Mouse (Mus musculus) intestine, postnatal 0 days (tissue): ENCODE results near the gene Uba3. TPM values are rescaled to one million over a fixed set of nuclear protein-coding genes. Genes with fewer than 3 reads are reported as not detected.

Source experiments
- ATAC-seq: fragments of 200-750 bp; cut with Nextera tagmentation; 2 replicates; pipeline ENCODE4 v1.8.0; 2017; ENCODE audit warnings: mild to moderate bottlenecking, moderate TSS enrichment, moderate library complexity
- H3K27ac ChIP-seq: fragments of 300-500 bp; sonication (generic); 2 replicates; pipeline ENCODE4 v1.5.1; 2014; ENCODE audit warnings: mild to moderate bottlenecking, low read depth, low read length, moderate library complexity
- H3K27me3 ChIP-seq: fragments of 300-500 bp; sonication (generic); replicated peaks from 2 replicates; pipeline ENCODE4 v1.6.1; 2014; ENCODE audit warnings: low read length, mixed read lengths; ENCODE audit not compliant: control insufficient read depth, insufficient read depth
- H3K36me3 ChIP-seq: fragments of 300-500 bp; sonication (generic); 2 replicates; pipeline ENCODE4 v1.6.1; 2014; ENCODE audit warnings: mild to moderate bottlenecking, moderate library complexity; ENCODE audit not compliant: control insufficient read depth, insufficient read depth
- H3K4me1 ChIP-seq: fragments of 300-500 bp; sonication (generic); replicated peaks from 2 replicates; pipeline ENCODE4 v1.6.1; 2014; ENCODE audit warnings: antibody characterized with exemption, low read length, mixed read lengths; ENCODE audit not compliant: control insufficient read depth, insufficient read depth
- H3K4me2 ChIP-seq: fragments of 300-500 bp; sonication (generic); replicated peaks from 2 replicates; pipeline ENCODE4 v1.6.1; 2014; ENCODE audit warnings: low read depth, mild to moderate bottlenecking, moderate library complexity
- H3K4me3 ChIP-seq: fragments of 300-500 bp; sonication (generic); 2 replicates; pipeline ENCODE4 v1.5.1; 2014; ENCODE audit warnings: low read depth, low read length
- H3K9ac ChIP-seq: fragments of 300-500 bp; sonication (generic); 2 replicates; pipeline ENCODE4 v1.6.1; 2014; ENCODE audit warnings: mild to moderate bottlenecking, low read depth, low read length
- H3K9me3 ChIP-seq: fragments of 300-500 bp; sonication (generic); 2 replicates; pipeline ENCODE4 v1.6.1; 2016; ENCODE audit warnings: mixed run types; ENCODE audit not compliant: control insufficient read depth
- CTCF ChIP-seq: sonication (generic); IDR thresholded peaks from 2 replicates; pipeline ENCODE4 v1.5.1; 2016; ENCODE audit warnings: low read depth, mild to moderate bottlenecking, control low read depth, antibody characterized with exemption, moderate library complexity
- WGBS: fragments of 180-500 bp; shearing (Covaris S2); extraction: QIAGEN DNeasy Blood & Tissue Kit; methylation state at CpG from one replicate; pipeline ENCODE4 v1.1.7; 2014; 5-methylcytosine and 5-hydroxymethylcytosine counted together
- polyA plus RNA-seq: library from polyadenylated mRNA; unstranded; fragments of >200 nt; fragmentation: Nextera tagmentation; extraction: Ambion mirVana; gene quantifications from 2 replicates; pipeline ENCODE4 v1.2.1, GENCODE M21; 2015

Uba3 gene
- polyA plus RNA-seq, 1 experiment from 2014 or later, result 28.5 TPM

- TF ChIP-seq CTCF, result 0 out of 2 replicates have a peak, but pooled peaks have one; percentile 2
- WGBS, result under 1% methylated on average over 80 of the region's 80 CpGs
- peak within 1 kb of the TSS; percentile 76 for H3K4me2 ChIP-seq
- peak within 1 kb of the TSS; percentile 97 for H3K9ac ChIP-seq
- H3K4me1 ChIP-seq, result peaks cover 3% of the 10 kb centered on the region; the same call in 1 of the 2 replicates
- H3K27ac ChIP-seq, result peak within 1 kb of the TSS; percentile 92
- H3K9me3 ChIP-seq, result no peaks in the 10 kb centered on the region
- peaks cover 9% of the 10 kb centered on the region; the same call in 1 of the 2 replicates for H3K36me3 ChIP-seq
- ATAC-seq, result peak; percentile 99
- peak within 1 kb of the TSS; percentile 76 for H3K4me3 ChIP-seq
- no peaks in the 10 kb centered on the region for H3K27me3 ChIP-seq
Observed at GRCm38 (mm10) chr6:97178491-97179366, 26.7 kb downstream of the Uba3 start, which contains the start of gene Tmf1. Gene Tmf1 (minus strand): TSS chr6:97179122.

GRCm38 (mm10) chr6:97175716-97176115 is 29.7 kb downstream of the Uba3 start:
- 67% methylated on average over 11 of the region's 11 CpGs for WGBS
- H3K27me3 ChIP-seq, result no peaks in the 10 kb centered on the region
- no peak overlapping the region for H3K4me2 ChIP-seq
- H3K4me3 ChIP-seq, result no peak overlapping the region
- H3K9ac ChIP-seq, result no peak overlapping the region
- TF ChIP-seq CTCF, result no peak
- H3K9me3 ChIP-seq, result no peaks in the 10 kb centered on the region
- no peak for ATAC-seq
- no peak overlapping the region for H3K27ac ChIP-seq
- peaks cover 24% of the 10 kb centered on the region for H3K36me3 ChIP-seq
- peaks cover 3% of the 10 kb centered on the region; the same call in 1 of the 2 replicates for H3K4me1 ChIP-seq

GRCm38 (mm10) chr6:97150156-97150555 is 55.3 kb downstream of the Uba3 start:
- no peak for ATAC-seq
- no peaks in the 10 kb centered on the region for H3K27me3 ChIP-seq
- no peak overlapping the region for H3K4me2 ChIP-seq
- peaks cover 3% of the 10 kb centered on the region; the same call in 1 of the 2 replicates for H3K4me1 ChIP-seq
- no peak overlapping the region for H3K27ac ChIP-seq
- H3K4me3 ChIP-seq, result no peak overlapping the region
- no peak overlapping the region for H3K9ac ChIP-seq
- no peaks in the 10 kb centered on the region; the same call in none of the 2 replicates for H3K36me3 ChIP-seq
- H3K9me3 ChIP-seq, result no peaks in the 10 kb centered on the region
- peak; percentile 48 for TF ChIP-seq CTCF
- 82% methylated on average over 6 of the region's 6 CpGs for WGBS

- no peaks in the 10 kb centered on the region; the same call in none of the 2 replicates for H3K36me3 ChIP-seq
- 71% methylated on average over 2 of the region's 2 CpGs for WGBS
- no peak for ATAC-seq
- no peak for TF ChIP-seq CTCF
- no peak overlapping the region for H3K4me2 ChIP-seq
- H3K9ac ChIP-seq, result no peak overlapping the region
- no peak overlapping the region for H3K4me3 ChIP-seq
- H3K4me1 ChIP-seq, result peaks cover 3% of the 10 kb centered on the region; the same call in 1 of the 2 replicates
- H3K9me3 ChIP-seq, result no peaks in the 10 kb centered on the region
- no peak overlapping the region for H3K27ac ChIP-seq
- H3K27me3 ChIP-seq, result no peaks in the 10 kb centered on the region
Observed at GRCm38 (mm10) chr6:97149721-97150120, 55.7 kb downstream of the Uba3 start.

- under 1% methylated on average over 45 of the region's 56 CpGs for WGBS
- ATAC-seq, result peak; percentile 85
- Histone ChIP-seq H3K27me3 (no peaks in the 10 kb centered on the region), H3K4me1 (peaks cover 3% of the 10 kb centered on the region), H3K9ac (peak within 1 kb of the TSS; percentile 80), H3K4me3 (peak within 1 kb of the TSS; percentile 65), H3K27ac (peak within 1 kb of the TSS; percentile 86), H3K4me2 (peak within 1 kb of the TSS; percentile 95), H3K9me3 (no peaks in the 10 kb centered on the region), H3K36me3 (peaks cover 6% of the 10 kb centered on the region)
- TF ChIP-seq CTCF, result peak; percentile 80
Observed at GRCm38 (mm10) chr6:97148383-97149251, 56.8 kb downstream of the Uba3 start, which contains the start of gene Eogt. Gene Eogt (minus strand): TSS chr6:97149182.
